Mouse (Mus musculus) embryonic facial prominence, embryonic 14.5 days (tissue): ENCODE results near the gene Rnf222. TPM values are rescaled to one million over a fixed set of nuclear protein-coding genes. Genes with fewer than 3 reads are reported as not detected.

Experiments
- ATAC-seq: fragments of 200-750 bp; cut with Nextera tagmentation; 2 replicates; pipeline ENCODE4 v1.8.0; 2017; ENCODE audit warnings: low read depth, moderate number of reproducible peaks, moderate TSS enrichment
- DNase-seq: peaks from one replicate; pipeline ENCODE4 v3.0.0-alpha.2; 2015; ENCODE audit warnings: low spot score
- H3K27ac ChIP-seq: fragments of 300-500 bp; sonication (generic); replicated peaks from 2 replicates; pipeline ENCODE4 v1.5.1; 2014; ENCODE audit warnings: low read depth, mild to moderate bottlenecking, low read length, moderate library complexity
- H3K27me3 ChIP-seq: fragments of 300-500 bp; sonication (generic); replicated peaks from 2 replicates; pipeline ENCODE4 v1.6.1; 2014; ENCODE audit warnings: low read length; ENCODE audit not compliant: control insufficient read depth, insufficient read depth
- H3K36me3 ChIP-seq: fragments of 300-500 bp; sonication (generic); 2 replicates; pipeline ENCODE4 v1.6.1; 2014; ENCODE audit warnings: low read length, mixed read lengths; ENCODE audit not compliant: control insufficient read depth, insufficient read depth
- H3K4me1 ChIP-seq: fragments of 300-500 bp; sonication (generic); 2 replicates; pipeline ENCODE4 v1.6.1; 2014; ENCODE audit warnings: antibody characterized with exemption, low read length; ENCODE audit not compliant: control insufficient read depth, insufficient read depth
- H3K4me2 ChIP-seq: fragments of 300-500 bp; sonication (generic); 2 replicates; pipeline ENCODE4 v1.6.1; 2014; ENCODE audit warnings: low read depth, mild to moderate bottlenecking, low read length, moderate library complexity, mixed read lengths
- H3K4me3 ChIP-seq: fragments of 300-500 bp; sonication (generic); 2 replicates; pipeline ENCODE4 v1.5.1; 2014; ENCODE audit warnings: low read depth, mild to moderate bottlenecking, low read length
- H3K9ac ChIP-seq: fragments of 300-500 bp; sonication (generic); 2 replicates; pipeline ENCODE4 v1.6.1; 2014; ENCODE audit warnings: low read depth, mild to moderate bottlenecking, low read length, moderate library complexity, mixed read lengths
- H3K9me3 ChIP-seq: fragments of 300-500 bp; sonication (generic); 2 replicates; pipeline ENCODE4 v1.6.1; 2016; ENCODE audit warnings: low read length; ENCODE audit not compliant: control insufficient read depth
- WGBS: fragments of 180-500 bp; shearing (Covaris S2); extraction: QIAGEN DNeasy Blood & Tissue Kit; methylation state at CpG from one replicate; pipeline ENCODE4 v1.1.7; 2014; 5-methylcytosine and 5-hydroxymethylcytosine counted together
- polyA plus RNA-seq: library from polyadenylated mRNA; unstranded; fragments of >200 nt; fragmentation: Nextera tagmentation; extraction: Ambion mirVana; gene quantifications from 2 replicates; pipeline ENCODE4 v1.2.1, GENCODE M21; 2014

The Rnf222 gene
- 0.17 and 0.45 TPM in 2 replicates for polyA plus RNA-seq

- Histone ChIP-seq H3K9me3 (no peaks in the 10 kb centered on the region), H3K4me2 (no peak within 1 kb of the TSS), H3K27me3 (no peaks in the 10 kb centered on the region), H3K4me3 (no peak within 1 kb of the TSS), H3K9ac (no peak within 1 kb of the TSS), H3K4me1 (no peaks in the 10 kb centered on the region), H3K27ac (no peak within 1 kb of the TSS), H3K36me3 (no peaks in the 10 kb centered on the region)
- DNase-seq = no peak
- ATAC-seq = no peak
- 33% methylated on average over 6 of the region's 6 CpGs for WGBS
Measured at GRCm38 (mm10) chr11:68888253-68888652, at the start of gene Rnf222. Rnf222 (plus strand) TSS chr11:68888553.

- no peak overlapping the region for H3K4me2 ChIP-seq
- no peak for DNase-seq
- peaks cover 83% of the 10 kb centered on the region for H3K36me3 ChIP-seq
- no peak for ATAC-seq
- WGBS = 88% methylated on average over 5 of the region's 5 CpGs
- H3K27me3 ChIP-seq = no peaks in the 10 kb centered on the region
- no peak overlapping the region for H3K27ac ChIP-seq
- H3K9ac ChIP-seq = no peak overlapping the region
- no peaks in the 10 kb centered on the region for H3K9me3 ChIP-seq
- H3K4me3 ChIP-seq = no peak overlapping the region
- H3K4me1 ChIP-seq = no peaks in the 10 kb centered on the region
Measured at GRCm38 (mm10) chr11:68839606-68840005, 48.7 kb upstream of the Rnf222 start.

- Histone ChIP-seq H3K4me3 (peak overlapping the region; percentile 1; the same call in 1 of the 2 replicates), H3K9ac (peak overlapping the region; percentile 42)
Measured at GRCm38 (mm10) chr11:68850862-68851261, 37.5 kb upstream of the Rnf222 start.

GRCm38 (mm10) chr11:68851644-68852485 is 36.5 kb upstream of the Rnf222 start:
- Histone ChIP-seq H3K4me2 (peak overlapping the region; percentile 88), H3K36me3 (no peaks in the 10 kb centered on the region), H3K4me3 (peak overlapping the region; percentile 100), H3K27ac (peak overlapping the region; percentile 99), H3K9ac (peak overlapping the region; percentile 99), H3K9me3 (no peaks in the 10 kb centered on the region), H3K27me3 (no peaks in the 10 kb centered on the region; the same call in 1 of the 2 replicates), H3K4me1 (peaks cover 19% of the 10 kb centered on the region)
- WGBS = 2% methylated on average over 13 of the region's 13 CpGs
- no peak for ATAC-seq
- no peak for DNase-seq

More at GRCm38 (mm10) chr11:68850862-68851261, 37.5 kb upstream of the Rnf222 start:
- peaks cover 19% of the 10 kb centered on the region for H3K4me1 ChIP-seq
- no peaks in the 10 kb centered on the region for H3K27me3 ChIP-seq
- H3K9me3 ChIP-seq = no peaks in the 10 kb centered on the region
- 77% methylated on average over 7 of the region's 7 CpGs for WGBS
- no peaks in the 10 kb centered on the region for H3K36me3 ChIP-seq
- DNase-seq (no peak), ATAC-seq (no peak)
- H3K4me2 ChIP-seq = peak overlapping the region; percentile 88
- H3K27ac ChIP-seq = no peak overlapping the region

GRCm38 (mm10) chr11:68852486-68852901 is 35.9 kb upstream of the Rnf222 start:
- no peaks in the 10 kb centered on the region; the same call in 1 of the 2 replicates for H3K27me3 ChIP-seq
- peak overlapping the region; percentile 88 for H3K4me2 ChIP-seq
- WGBS = 0% methylated on average over 20 of the region's 36 CpGs
- H3K36me3 ChIP-seq = no peaks in the 10 kb centered on the region
- H3K9ac ChIP-seq = peak overlapping the region; percentile 99
- DNase-seq (peak; percentile 78), ATAC-seq (peak; percentile 46)
- H3K27ac ChIP-seq = peak overlapping the region; percentile 99
- H3K4me3 ChIP-seq = peak overlapping the region; percentile 100
- H3K9me3 ChIP-seq = no peaks in the 10 kb centered on the region
- H3K4me1 ChIP-seq = peaks cover 19% of the 10 kb centered on the region

GRCm38 (mm10) chr11:68852932-68853409 is 35.4 kb upstream of the Rnf222 start:
- H3K4me3 ChIP-seq = peak overlapping the region; percentile 100
- H3K4me2 ChIP-seq = peak overlapping the region; percentile 88
- ATAC-seq = peak; percentile 99
- DNase-seq = peak; percentile 99
- peaks cover 19% of the 10 kb centered on the region for H3K4me1 ChIP-seq
- H3K9me3 ChIP-seq = no peaks in the 10 kb centered on the region
- peak overlapping the region; percentile 99 for H3K9ac ChIP-seq
- peak overlapping the region; percentile 99 for H3K27ac ChIP-seq
- under 1% methylated on average over 37 of the region's 42 CpGs for WGBS
- H3K27me3 ChIP-seq = no peaks in the 10 kb centered on the region; the same call in 1 of the 2 replicates
- no peaks in the 10 kb centered on the region for H3K36me3 ChIP-seq

- H3K27ac ChIP-seq = peak overlapping the region; percentile 82
- peak; percentile 6 for DNase-seq
- 45% methylated on average over 14 of the region's 14 CpGs for WGBS
- peak overlapping the region; percentile 88 for H3K4me2 ChIP-seq
- H3K36me3 ChIP-seq = no peaks in the 10 kb centered on the region
- no peaks in the 10 kb centered on the region for H3K9me3 ChIP-seq
- peaks cover 19% of the 10 kb centered on the region for H3K4me1 ChIP-seq
- H3K27me3 ChIP-seq = no peaks in the 10 kb centered on the region; the same call in 1 of the 2 replicates
- peak overlapping the region; percentile 67 for H3K9ac ChIP-seq
- peak overlapping the region; percentile 100 for H3K4me3 ChIP-seq
- no peak for ATAC-seq
Measured at GRCm38 (mm10) chr11:68853611-68854401, 34.5 kb upstream of the Rnf222 start.

- no peak overlapping the region for H3K4me3 ChIP-seq
- H3K36me3 ChIP-seq = no peaks in the 10 kb centered on the region
- no peak overlapping the region for H3K9ac ChIP-seq
- DNase-seq (no peak), ATAC-seq (no peak)
- no peaks in the 10 kb centered on the region for H3K9me3 ChIP-seq
- peaks cover 19% of the 10 kb centered on the region for H3K4me1 ChIP-seq
- 84% methylated on average over 3 of the region's 3 CpGs for WGBS
- no peak overlapping the region for H3K27ac ChIP-seq
- H3K4me2 ChIP-seq = no peak overlapping the region
- no peaks in the 10 kb centered on the region; the same call in 1 of the 2 replicates for H3K27me3 ChIP-seq
Measured at GRCm38 (mm10) chr11:68854621-68855020, 33.7 kb upstream of the Rnf222 start.
